Mouse (Mus musculus) limb, embryonic 12.5 days (tissue): ENCODE data around the gene Abtb2. TPM values are rescaled to one million over a fixed set of nuclear protein-coding genes. Genes with fewer than 3 reads are reported as not detected.

ENCODE experiments used
- ATAC-seq: fragments of 200-750 bp; cut with Nextera tagmentation; 2 replicates; pipeline ENCODE4 v1.8.0; 2017; ENCODE audit warnings: low read depth, moderate TSS enrichment; ENCODE audit not compliant: insufficient number of reproducible peaks, insufficient read depth, low FRiP score, low TSS enrichment
- H3K27ac ChIP-seq: fragments of 300-500 bp; sonication (generic); 2 replicates; pipeline ENCODE4 v1.5.1; 2016; ENCODE audit warnings: mild to moderate bottlenecking, moderate library complexity
- H3K27me3 ChIP-seq: fragments of 300-500 bp; sonication (generic); 2 replicates; pipeline ENCODE4 v1.6.1; 2016; ENCODE audit warnings: mild to moderate bottlenecking, moderate library complexity
- H3K36me3 ChIP-seq: fragments of 300-500 bp; sonication (generic); 2 replicates; pipeline ENCODE4 v1.6.1; 2016; ENCODE audit warnings: mild to moderate bottlenecking, moderate library complexity
- H3K4me1 ChIP-seq: fragments of 300-500 bp; sonication (generic); replicated peaks from 2 replicates; pipeline ENCODE4 v1.6.1; 2016
- H3K4me2 ChIP-seq: fragments of 300-500 bp; sonication (generic); 2 replicates; pipeline ENCODE4 v1.6.1; 2016; ENCODE audit warnings: mild to moderate bottlenecking, moderate library complexity
- H3K4me3 ChIP-seq: fragments of 300-500 bp; sonication (generic); replicated peaks from 2 replicates; pipeline ENCODE4 v1.5.1; 2016; ENCODE audit warnings: mild to moderate bottlenecking
- H3K9ac ChIP-seq: fragments of 300-500 bp; sonication (generic); replicated peaks from 2 replicates; pipeline ENCODE4 v1.6.1; 2016; ENCODE audit warnings: mild to moderate bottlenecking, moderate library complexity
- H3K9me3 ChIP-seq: fragments of 300-500 bp; sonication (generic); 2 replicates; pipeline ENCODE4 v1.6.1; 2016; ENCODE audit warnings: mild to moderate bottlenecking, moderate library complexity
- WGBS: fragments of 180-500 bp; shearing (Covaris S2); methylation state at CpG from one replicate; pipeline ENCODE4 v1.1.7; 2016; 5-methylcytosine and 5-hydroxymethylcytosine counted together
- polyA plus RNA-seq: library from polyadenylated mRNA; unstranded; fragments of >200 nt; fragmentation: Nextera tagmentation; extraction: Ambion mirVana; gene quantifications from 2 replicates; pipeline ENCODE4 v1.2.1, GENCODE M21; 2016

The Abtb2 gene
- polyA plus RNA-seq, 1 experiment from 2014 or later: 19.6 TPM

DNA sequence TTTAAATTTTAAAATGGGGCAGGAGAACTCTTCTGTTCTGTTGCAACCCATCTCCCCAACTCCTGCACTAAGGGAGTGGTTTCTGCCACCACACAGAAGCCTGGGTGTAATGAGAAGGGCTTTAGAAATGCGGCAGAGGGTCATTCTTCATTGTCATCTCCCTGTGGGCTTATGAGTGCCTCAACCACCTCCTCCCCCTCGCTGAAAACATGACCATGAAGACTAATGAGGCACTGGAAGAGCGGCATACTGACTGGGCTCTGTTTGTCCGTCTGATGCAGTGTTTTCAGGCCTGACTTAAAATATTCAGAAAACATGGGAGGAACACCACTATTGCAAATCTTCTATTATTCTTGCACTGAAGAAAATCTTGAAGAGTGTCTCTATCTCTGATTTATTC is 56.8 kb downstream of the Abtb2 start:
- ATAC-seq: no peak
- no peak overlapping the region for H3K4me3 ChIP-seq
- no peaks in the 10 kb centered on the region; the same call in 1 of the 2 replicates for H3K27me3 ChIP-seq

DNA sequence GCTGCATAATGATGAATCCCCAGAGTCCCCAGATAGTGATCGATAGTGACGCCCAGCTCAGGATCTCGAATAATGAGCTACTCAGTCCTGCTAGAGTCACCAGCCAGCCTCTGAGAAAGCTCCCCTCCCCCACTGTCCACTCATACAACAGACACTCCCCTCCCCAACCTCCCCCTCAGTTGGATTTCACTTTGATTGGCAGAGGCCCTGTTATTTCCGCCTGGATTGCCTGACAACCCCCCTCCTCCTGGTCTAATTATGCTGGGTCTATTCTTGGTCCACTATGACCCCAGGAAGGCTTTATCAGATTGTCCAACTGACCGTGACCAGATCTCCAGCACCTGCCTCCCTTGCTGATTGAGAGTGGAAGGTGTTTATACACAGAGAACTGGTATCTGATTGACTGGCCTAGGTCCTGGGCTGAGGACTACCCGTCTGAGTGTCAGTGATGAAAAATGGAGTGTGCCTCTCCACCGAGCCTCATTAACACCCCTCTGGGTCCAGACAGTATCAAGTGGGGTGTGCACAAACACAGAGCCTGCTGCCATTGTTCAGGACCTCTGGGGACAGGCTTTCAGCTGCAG is 59.3 kb downstream of the Abtb2 start:
- peaks cover 43% of the 10 kb centered on the region for H3K4me1 ChIP-seq
- H3K9me3 ChIP-seq: no peaks in the 10 kb centered on the region
- no peak overlapping the region for H3K9ac ChIP-seq
- H3K4me3 ChIP-seq: no peak overlapping the region
- no peak; the same call in 1 of the 2 replicates for ATAC-seq
- H3K36me3 ChIP-seq: no peaks in the 10 kb centered on the region
- no peaks in the 10 kb centered on the region; the same call in 1 of the 2 replicates for H3K27me3 ChIP-seq
- no peak overlapping the region for H3K27ac ChIP-seq
- H3K4me2 ChIP-seq: no peak overlapping the region
- 36% methylated on average over 7 of the region's 7 CpGs for WGBS

More for the DNA sequence above, 56.8 kb downstream of the Abtb2 start:
- no peak overlapping the region for H3K27ac ChIP-seq
- WGBS: 56% methylated on average over 4 of the region's 4 CpGs
- H3K4me1 ChIP-seq: peaks cover 32% of the 10 kb centered on the region
- no peaks in the 10 kb centered on the region for H3K36me3 ChIP-seq
- no peaks in the 10 kb centered on the region for H3K9me3 ChIP-seq
- H3K9ac ChIP-seq: no peak overlapping the region
- no peak overlapping the region for H3K4me2 ChIP-seq

GRCm38 (mm10) chr2:103627101-103627500 is 61.0 kb downstream of the Abtb2 start:
- Histone ChIP-seq H3K9ac (no peak overlapping the region), H3K4me1 (peaks cover 47% of the 10 kb centered on the region), H3K9me3 (no peaks in the 10 kb centered on the region), H3K4me2 (no peak overlapping the region), H3K27me3 (no peaks in the 10 kb centered on the region; the same call in 1 of the 2 replicates), H3K27ac (no peak overlapping the region), H3K36me3 (no peaks in the 10 kb centered on the region), H3K4me3 (no peak overlapping the region)
- WGBS: 78% methylated on average over 7 of the region's 7 CpGs
- no peak for ATAC-seq

- ATAC-seq: no peak
- H3K4me3 ChIP-seq: no peak overlapping the region
- H3K27ac ChIP-seq: 0 out of 2 replicates have a peak overlapping the region, but pooled peaks have one; percentile 29
- H3K27me3 ChIP-seq: no peaks in the 10 kb centered on the region; the same call in 1 of the 2 replicates
- peaks cover 52% of the 10 kb centered on the region for H3K4me1 ChIP-seq
- 61% methylated on average over 5 of the region's 5 CpGs for WGBS
- no peaks in the 10 kb centered on the region for H3K9me3 ChIP-seq
- H3K9ac ChIP-seq: no peak overlapping the region
- H3K36me3 ChIP-seq: no peaks in the 10 kb centered on the region
- H3K4me2 ChIP-seq: no peak overlapping the region
These were observed 63.8 kb downstream of the Abtb2 start for GRCm38 (mm10) chr2:103629956-103630355.

GRCm38 (mm10) chr2:103631293-103631717 is 65.2 kb downstream of the Abtb2 start:
- Histone ChIP-seq H3K27ac (no peak overlapping the region), H3K4me1 (peaks cover 42% of the 10 kb centered on the region), H3K36me3 (no peaks in the 10 kb centered on the region), H3K4me2 (no peak overlapping the region), H3K27me3 (no peaks in the 10 kb centered on the region), H3K9ac (no peak overlapping the region), H3K4me3 (no peak overlapping the region), H3K9me3 (no peaks in the 10 kb centered on the region)
- no peak for ATAC-seq
- 30% methylated on average over 7 of the region's 7 CpGs for WGBS

- Histone ChIP-seq H3K9me3 (no peaks in the 10 kb centered on the region), H3K27ac (no peak overlapping the region), H3K9ac (no peak overlapping the region), H3K4me1 (peaks cover 42% of the 10 kb centered on the region), H3K4me2 (no peak overlapping the region), H3K27me3 (no peaks in the 10 kb centered on the region), H3K4me3 (no peak overlapping the region), H3K36me3 (no peaks in the 10 kb centered on the region)
- no peak for ATAC-seq
- 53% methylated on average over 6 of the region's 6 CpGs for WGBS
These were observed 66.2 kb downstream of the Abtb2 start for GRCm38 (mm10) chr2:103632136-103632925.

DNA sequence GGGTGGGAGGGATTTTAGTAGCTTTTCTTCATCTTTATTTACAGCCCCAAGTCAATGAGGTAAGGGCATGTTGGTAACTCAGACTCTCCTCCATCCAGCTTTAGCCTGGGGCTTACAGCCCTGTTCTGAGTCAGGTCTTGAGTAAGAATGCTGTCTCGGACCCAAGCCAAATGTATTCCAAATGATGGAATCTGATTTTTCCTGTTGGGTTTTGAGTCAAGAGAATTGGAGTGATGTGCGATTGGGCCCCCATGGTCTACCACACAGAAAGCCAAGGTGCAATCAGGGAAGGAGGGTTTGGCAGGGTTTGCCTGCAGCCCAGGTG is 66.8 kb downstream of the Abtb2 start:
- Histone ChIP-seq H3K9me3 (no peaks in the 10 kb centered on the region), H3K4me3 (no peak overlapping the region), H3K4me1 (peaks cover 44% of the 10 kb centered on the region), H3K27ac (no peak overlapping the region), H3K9ac (no peak overlapping the region), H3K36me3 (no peaks in the 10 kb centered on the region), H3K27me3 (no peaks in the 10 kb centered on the region), H3K4me2 (no peak overlapping the region)
- WGBS: 80% methylated on average over 2 of the region's 2 CpGs
- ATAC-seq: no peak

GRCm38 (mm10) chr2:103635731-103636487 is 69.8 kb downstream of the Abtb2 start:
- no peak overlapping the region for H3K4me3 ChIP-seq
- H3K9ac ChIP-seq: no peak overlapping the region
- no peak for ATAC-seq
- 94% methylated on average over 3 of the region's 3 CpGs for WGBS
- no peaks in the 10 kb centered on the region for H3K9me3 ChIP-seq
- peaks cover 49% of the 10 kb centered on the region for H3K4me1 ChIP-seq
- no peak overlapping the region for H3K27ac ChIP-seq
- no peaks in the 10 kb centered on the region for H3K36me3 ChIP-seq
- no peak overlapping the region for H3K4me2 ChIP-seq
- H3K27me3 ChIP-seq: no peaks in the 10 kb centered on the region

GRCm38 (mm10) chr2:103637385-103637784 is 71.3 kb downstream of the Abtb2 start:
- Histone ChIP-seq H3K27ac (no peak overlapping the region), H3K4me2 (no peak overlapping the region), H3K27me3 (no peaks in the 10 kb centered on the region), H3K9ac (no peak overlapping the region), H3K9me3 (no peaks in the 10 kb centered on the region), H3K36me3 (no peaks in the 10 kb centered on the region), H3K4me3 (no peak overlapping the region), H3K4me1 (peaks cover 54% of the 10 kb centered on the region)
- ATAC-seq: no peak
- 82% methylated on average over 1 of the region's 1 CpGs for WGBS

DNA sequence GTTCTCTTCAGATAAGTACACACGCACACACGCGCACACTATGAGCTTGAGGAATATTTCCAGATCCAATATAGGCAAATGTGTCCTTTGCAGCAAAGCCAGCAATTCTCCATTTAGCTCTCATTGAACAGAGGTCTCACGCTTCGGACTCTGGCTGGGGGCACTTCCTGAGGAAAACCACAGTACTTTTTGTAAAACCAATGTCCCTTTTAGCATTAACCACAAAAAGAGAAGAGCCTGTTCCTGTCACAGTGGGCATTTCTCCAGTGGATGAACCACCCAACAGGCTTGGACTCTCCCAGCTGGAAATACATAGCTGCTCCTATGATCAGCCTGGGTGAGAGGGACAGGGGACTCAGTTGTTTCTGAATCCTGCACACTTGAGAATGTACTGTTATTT is 71.8 kb downstream of the Abtb2 start:
- H3K36me3 ChIP-seq: no peaks in the 10 kb centered on the region
- peaks cover 54% of the 10 kb centered on the region for H3K4me1 ChIP-seq
- H3K27me3 ChIP-seq: no peaks in the 10 kb centered on the region
- no peak overlapping the region for H3K27ac ChIP-seq
- WGBS: 92% methylated on average over 5 of the region's 5 CpGs
- no peaks in the 10 kb centered on the region for H3K9me3 ChIP-seq
- no peak overlapping the region for H3K4me3 ChIP-seq
- ATAC-seq: no peak
- H3K4me2 ChIP-seq: no peak overlapping the region
- no peak overlapping the region for H3K9ac ChIP-seq

- no peak for ATAC-seq
- Histone ChIP-seq H3K27me3 (no peaks in the 10 kb centered on the region), H3K4me1 (peaks cover 69% of the 10 kb centered on the region), H3K4me2 (no peak overlapping the region), H3K4me3 (no peak overlapping the region), H3K9me3 (no peaks in the 10 kb centered on the region), H3K36me3 (no peaks in the 10 kb centered on the region), H3K9ac (no peak overlapping the region), H3K27ac (peak overlapping the region; percentile 62)
- 5% methylated on average over 2 of the region's 2 CpGs for WGBS
These were observed 73.6 kb downstream of the Abtb2 start for GRCm38 (mm10) chr2:103639701-103640100.
